Mouse (Mus musculus): ENCODE data around the gene Fam163a. TPM values are rescaled to one million over a fixed set of nuclear protein-coding genes. Genes with fewer than 3 reads are reported as not detected.
"Not testable (repeated sequence)": the region's sequence is repeated elsewhere in the genome, so short reads cannot be mapped to it uniquely, and the experiment has no call there.

The Fam163a gene
- 1.7 and 4.0 TPM in 2 replicates for polyA plus RNA-seq (2012; rRNA removed)

GRCm38 (mm10) chr1:156204656-156205131 is at the start of gene Fam163a:
Fam163a (minus strand) TSS chr1:156205026.
- peak; percentile 71 for DNase-seq (ENCODE audit: low read depth)
- TF ChIP-seq CTCF (IDR thresholded peaks at IDR 0.05; ENCODE audit: borderline replicate concordance, extremely low read depth, insufficient read depth, insufficient read length) (no peak), POLR2A (IDR thresholded peaks at IDR 0.05; ENCODE audit: borderline replicate concordance, extremely low read depth, insufficient read depth, insufficient read length, poor library complexity, severe bottlenecking) (no peak)

GRCm38 (mm10) chr1:156251096-156251495 is 46.3 kb upstream of the Fam163a start:
- DNase-seq (ENCODE audit: low read depth) = not testable (repeated sequence)

- no peak for DNase-seq (ENCODE audit: low read depth)
- TF ChIP-seq CTCF (IDR thresholded peaks at IDR 0.05; ENCODE audit: borderline replicate concordance, extremely low read depth, insufficient read depth, insufficient read length) = no peak
- no peak for TF ChIP-seq POLR2A (IDR thresholded peaks at IDR 0.05; ENCODE audit: borderline replicate concordance, extremely low read depth, insufficient read depth, insufficient read length, poor library complexity, severe bottlenecking)
Measured at GRCm38 (mm10) chr1:156247893-156248292, 43.1 kb upstream of the Fam163a start.

GRCm38 (mm10) chr1:156241713-156242348 is 37.0 kb upstream of the Fam163a start:
- TF ChIP-seq CTCF (IDR thresholded peaks at IDR 0.05; ENCODE audit: borderline replicate concordance, extremely low read depth, insufficient read depth, insufficient read length) (peak; percentile 94), POLR2A (IDR thresholded peaks at IDR 0.05; ENCODE audit: borderline replicate concordance, extremely low read depth, insufficient read depth, insufficient read length, poor library complexity, severe bottlenecking) (no peak)
- DNase-seq (ENCODE audit: low read depth) = peak; percentile 87

- peak; percentile 62 for DNase-seq (ENCODE audit: low read depth)
- TF ChIP-seq CTCF (IDR thresholded peaks at IDR 0.05; ENCODE audit: borderline replicate concordance, extremely low read depth, insufficient read depth, insufficient read length) = peak; percentile 44; the same call in 1 of the 2 replicates
- no peak for TF ChIP-seq POLR2A (IDR thresholded peaks at IDR 0.05; ENCODE audit: borderline replicate concordance, extremely low read depth, insufficient read depth, insufficient read length, poor library complexity, severe bottlenecking)
Measured at GRCm38 (mm10) chr1:156241035-156241434, 36.2 kb upstream of the Fam163a start.

- TF ChIP-seq CTCF (IDR thresholded peaks at IDR 0.05; ENCODE audit: borderline replicate concordance, extremely low read depth, insufficient read depth, insufficient read length) (no peak), POLR2A (IDR thresholded peaks at IDR 0.05; ENCODE audit: borderline replicate concordance, extremely low read depth, insufficient read depth, insufficient read length, poor library complexity, severe bottlenecking) (no peak)
- no peak for DNase-seq (ENCODE audit: low read depth)
Measured at GRCm38 (mm10) chr1:156231122-156231521, 26.3 kb upstream of the Fam163a start.

GRCm38 (mm10) chr1:156230339-156231089 is 25.7 kb upstream of the Fam163a start:
- DNase-seq (ENCODE audit: low read depth) = peak; percentile 75
- TF ChIP-seq CTCF (IDR thresholded peaks at IDR 0.05; ENCODE audit: borderline replicate concordance, extremely low read depth, insufficient read depth, insufficient read length) = no peak
- TF ChIP-seq POLR2A (IDR thresholded peaks at IDR 0.05; ENCODE audit: borderline replicate concordance, extremely low read depth, insufficient read depth, insufficient read length, poor library complexity, severe bottlenecking) = no peak

- TF ChIP-seq CTCF (IDR thresholded peaks at IDR 0.05; ENCODE audit: borderline replicate concordance, extremely low read depth, insufficient read depth, insufficient read length) (peak; percentile 85), POLR2A (IDR thresholded peaks at IDR 0.05; ENCODE audit: borderline replicate concordance, extremely low read depth, insufficient read depth, insufficient read length, poor library complexity, severe bottlenecking) (no peak)
- peak; percentile 71 for DNase-seq (ENCODE audit: low read depth)
Measured at GRCm38 (mm10) chr1:156229448-156229847, 24.6 kb upstream of the Fam163a start.

GRCm38 (mm10) chr1:156228728-156229127 is 23.9 kb upstream of the Fam163a start:
- no peak for DNase-seq (ENCODE audit: low read depth)
- TF ChIP-seq POLR2A (IDR thresholded peaks at IDR 0.05; ENCODE audit: borderline replicate concordance, extremely low read depth, insufficient read depth, insufficient read length, poor library complexity, severe bottlenecking) (no peak), CTCF (IDR thresholded peaks at IDR 0.05; ENCODE audit: borderline replicate concordance, extremely low read depth, insufficient read depth, insufficient read length) (no peak)

GRCm38 (mm10) chr1:156226903-156227302 is 22.1 kb upstream of the Fam163a start:
- DNase-seq (ENCODE audit: low read depth) = no peak
- TF ChIP-seq CTCF (IDR thresholded peaks at IDR 0.05; ENCODE audit: borderline replicate concordance, extremely low read depth, insufficient read depth, insufficient read length) = no peak
- no peak for TF ChIP-seq POLR2A (IDR thresholded peaks at IDR 0.05; ENCODE audit: borderline replicate concordance, extremely low read depth, insufficient read depth, insufficient read length, poor library complexity, severe bottlenecking)

GRCm38 (mm10) chr1:156222205-156223000 is 17.6 kb upstream of the Fam163a start:
- TF ChIP-seq POLR2A (IDR thresholded peaks at IDR 0.05; ENCODE audit: borderline replicate concordance, extremely low read depth, insufficient read depth, insufficient read length, poor library complexity, severe bottlenecking) (no peak), CTCF (IDR thresholded peaks at IDR 0.05; ENCODE audit: borderline replicate concordance, extremely low read depth, insufficient read depth, insufficient read length) (no peak)
- peak; percentile 61 for DNase-seq (ENCODE audit: low read depth)

Data from brain, embryonic 14.5 days (tissue).